Mouse (Mus musculus) forebrain, postnatal 0 days (tissue): Measurements from ENCODE around the gene Gm49361. TPM values are rescaled to one million over a fixed set of nuclear protein-coding genes. Genes with fewer than 3 reads are reported as not detected.
A peak's percentile ranks its signal among the peaks of the same experiment; 100 is the strongest.

Experiments
- ATAC-seq: fragments of 200-750 bp; cut with Nextera tagmentation; 2 replicates; pipeline ENCODE4 v1.8.0; 2017; ENCODE audit warnings: mild to moderate bottlenecking, moderate library complexity
- DNase-seq: peaks from one replicate; pipeline ENCODE4 v3.0.0-alpha.2; 2015
- H3K27ac ChIP-seq: fragments of 300-500 bp; sonication (generic); 2 replicates; pipeline ENCODE4 v1.5.1; 2014; ENCODE audit warnings: low read depth, mild to moderate bottlenecking, antibody characterized with exemption, low read length, moderate library complexity, mixed read lengths
- H3K27me3 ChIP-seq: fragments of 300-500 bp; sonication (generic); 2 replicates; pipeline ENCODE4 v1.6.1; 2014; ENCODE audit warnings: mild to moderate bottlenecking, low read length, mixed read lengths; ENCODE audit not compliant: insufficient read depth
- H3K36me3 ChIP-seq: fragments of 300-500 bp; sonication (generic); 2 replicates; pipeline ENCODE4 v1.6.1; 2014; ENCODE audit warnings: mild to moderate bottlenecking, moderate library complexity; ENCODE audit not compliant: insufficient read depth
- H3K4me1 ChIP-seq: fragments of 300-500 bp; sonication (generic); 2 replicates; pipeline ENCODE4 v1.6.1; 2014; ENCODE audit warnings: antibody characterized with exemption; ENCODE audit not compliant: insufficient read depth
- H3K4me2 ChIP-seq: fragments of 300-500 bp; sonication (generic); 2 replicates; pipeline ENCODE4 v1.6.1; 2014; ENCODE audit warnings: low read depth, mild to moderate bottlenecking, moderate library complexity
- H3K4me3 ChIP-seq: fragments of 300-500 bp; sonication (generic); 2 replicates; pipeline ENCODE4 v1.5.1; 2014; ENCODE audit warnings: low read depth, low read length, mixed read lengths
- H3K9ac ChIP-seq: fragments of 300-500 bp; sonication (generic); 2 replicates; pipeline ENCODE4 v1.6.1; 2014; ENCODE audit warnings: mild to moderate bottlenecking
- H3K9me3 ChIP-seq: fragments of 300-500 bp; sonication (generic); 2 replicates; pipeline ENCODE4 v1.6.1; 2016; ENCODE audit warnings: low read length
- CTCF ChIP-seq: sonication (generic); IDR thresholded peaks from 2 replicates; pipeline ENCODE4 v1.5.1; 2016; ENCODE audit warnings: antibody characterized with exemption, control low read depth, low read depth
- WGBS: fragments of 180-500 bp; shearing (Covaris S2); extraction: QIAGEN DNeasy Blood & Tissue Kit; methylation state at CpG from one replicate; pipeline ENCODE4 v1.1.7; 2014; 5-methylcytosine and 5-hydroxymethylcytosine counted together
- polyA plus RNA-seq: library from polyadenylated mRNA; unstranded; fragments of >200 nt; fragmentation: Nextera tagmentation; extraction: Ambion mirVana; gene quantifications from 2 replicates; pipeline ENCODE4 v1.2.1, GENCODE M21; 2015
- total RNA-seq: library from RNA; depleted of rRNA; stranded (reverse); fragments of >200 nt; gene quantifications from 2 replicates; pipeline ENCODE4 v1.2.3, GENCODE M21; 2014

Gm49361 gene
- total and polyA plus RNA-seq, 2 experiments from 2014 or later, result not detected

- Histone ChIP-seq H3K9ac (no peak overlapping the region), H3K36me3 (peaks cover 13% of the 10 kb centered on the region; the same call in 1 of the 2 replicates), H3K27ac (peak overlapping the region; percentile 47), H3K27me3 (no peaks in the 10 kb centered on the region), H3K4me2 (no peak overlapping the region), H3K4me3 (no peak overlapping the region), H3K4me1 (peaks cover 5% of the 10 kb centered on the region), H3K9me3 (no peaks in the 10 kb centered on the region)
- peak; percentile 77 for ATAC-seq
- no peak for TF ChIP-seq CTCF
- 24% methylated on average over 12 of the region's 12 CpGs for WGBS
- peak; percentile 45 for DNase-seq
Measured at GRCm38 (mm10) chr14:57701915-57702477, 43.9 kb downstream of the Gm49361 start.

- Histone ChIP-seq H3K4me1 (no peaks in the 10 kb centered on the region), H3K27me3 (no peaks in the 10 kb centered on the region), H3K4me3 (no peak overlapping the region), H3K36me3 (peaks cover 19% of the 10 kb centered on the region), H3K27ac (no peak overlapping the region), H3K9ac (no peak overlapping the region), H3K9me3 (no peaks in the 10 kb centered on the region), H3K4me2 (no peak overlapping the region)
- no peak for TF ChIP-seq CTCF
- no peak for ATAC-seq
- no peak for DNase-seq
- 98% methylated on average over 33 of the region's 33 CpGs for WGBS
Measured at GRCm38 (mm10) chr14:57699461-57699970, 46.4 kb downstream of the Gm49361 start.

DNA sequence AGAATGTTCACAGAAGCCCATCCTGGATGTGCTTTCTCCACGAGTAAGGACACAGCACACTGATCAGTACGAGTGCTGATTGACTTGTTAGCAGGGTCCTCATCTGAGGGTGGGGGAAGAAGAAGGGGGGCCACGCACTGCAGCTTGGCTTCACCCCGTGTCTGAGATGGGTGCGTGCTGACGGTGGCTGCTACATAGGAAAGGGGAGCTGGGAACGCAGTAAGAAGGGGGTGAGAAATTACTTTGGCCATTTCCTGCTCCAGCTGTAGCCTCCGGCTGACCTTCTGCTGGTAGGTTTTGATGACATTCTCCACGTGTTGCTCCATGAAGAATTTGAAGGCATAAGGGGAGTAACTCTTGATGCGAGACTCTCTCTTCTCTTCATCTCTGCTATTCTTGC, 46.9 kb downstream of the Gm49361 start:
- H3K36me3 ChIP-seq, result peaks cover 19% of the 10 kb centered on the region
- H3K27me3 ChIP-seq, result no peaks in the 10 kb centered on the region
- no peaks in the 10 kb centered on the region for H3K9me3 ChIP-seq
- no peaks in the 10 kb centered on the region for H3K4me1 ChIP-seq
- H3K27ac ChIP-seq, result no peak overlapping the region
- no peak overlapping the region for H3K9ac ChIP-seq
- no peak for TF ChIP-seq CTCF
- WGBS, result 91% methylated on average over 10 of the region's 10 CpGs
- ATAC-seq (no peak), DNase-seq (no peak)
- no peak overlapping the region for H3K4me3 ChIP-seq
- H3K4me2 ChIP-seq, result no peak overlapping the region

- Histone ChIP-seq H3K27ac (no peak overlapping the region), H3K9me3 (no peaks in the 10 kb centered on the region), H3K9ac (no peak overlapping the region), H3K4me1 (no peaks in the 10 kb centered on the region), H3K4me3 (no peak overlapping the region), H3K4me2 (no peak overlapping the region), H3K27me3 (no peaks in the 10 kb centered on the region), H3K36me3 (peaks cover 19% of the 10 kb centered on the region)
- ATAC-seq (no peak), DNase-seq (no peak)
- TF ChIP-seq CTCF, result no peak
- WGBS, result 94% methylated on average over 15 of the region's 15 CpGs
Measured at GRCm38 (mm10) chr14:57696066-57696465, 49.8 kb downstream of the Gm49361 start.

- DNase-seq, result peak; percentile 34
- Histone ChIP-seq H3K36me3 (peaks cover 19% of the 10 kb centered on the region), H3K4me1 (no peaks in the 10 kb centered on the region), H3K9ac (no peak overlapping the region), H3K4me3 (no peak overlapping the region), H3K9me3 (no peaks in the 10 kb centered on the region), H3K27ac (no peak overlapping the region), H3K27me3 (no peaks in the 10 kb centered on the region), H3K4me2 (no peak overlapping the region)
- 87% methylated on average over 8 of the region's 8 CpGs for WGBS
- peak; percentile 73 for TF ChIP-seq CTCF
- ATAC-seq, result no peak
Measured at GRCm38 (mm10) chr14:57695550-57695949, 50.4 kb downstream of the Gm49361 start.

GRCm38 (mm10) chr14:57694246-57694645, 51.7 kb downstream of the Gm49361 start:
- WGBS, result 88% methylated on average over 16 of the region's 16 CpGs
- Histone ChIP-seq H3K27me3 (no peaks in the 10 kb centered on the region), H3K4me2 (no peak overlapping the region), H3K27ac (no peak overlapping the region), H3K4me3 (no peak overlapping the region), H3K36me3 (peaks cover 7% of the 10 kb centered on the region), H3K9me3 (no peaks in the 10 kb centered on the region), H3K4me1 (no peaks in the 10 kb centered on the region), H3K9ac (no peak overlapping the region)
- ATAC-seq, result no peak
- TF ChIP-seq CTCF, result no peak
- no peak for DNase-seq

GRCm38 (mm10) chr14:57692517-57693130, 53.3 kb downstream of the Gm49361 start:
- no peak for DNase-seq
- Histone ChIP-seq H3K4me2 (no peak overlapping the region), H3K27me3 (no peaks in the 10 kb centered on the region), H3K4me3 (no peak overlapping the region), H3K4me1 (no peaks in the 10 kb centered on the region), H3K27ac (no peak overlapping the region), H3K9me3 (no peaks in the 10 kb centered on the region), H3K9ac (no peak overlapping the region), H3K36me3 (peaks cover 8% of the 10 kb centered on the region)
- TF ChIP-seq CTCF, result no peak
- no peak for ATAC-seq
- 93% methylated on average over 17 of the region's 17 CpGs for whole genome bisulfite sequencing
